Mouse (Mus musculus): Measurements from ENCODE around the gene Aprt. TPM values are rescaled to one million over a fixed set of nuclear protein-coding genes. Genes with fewer than 3 reads are reported as not detected.

Gene Aprt
- polyA plus RNA-seq, 1 experiment = 60.1 TPM

DNA sequence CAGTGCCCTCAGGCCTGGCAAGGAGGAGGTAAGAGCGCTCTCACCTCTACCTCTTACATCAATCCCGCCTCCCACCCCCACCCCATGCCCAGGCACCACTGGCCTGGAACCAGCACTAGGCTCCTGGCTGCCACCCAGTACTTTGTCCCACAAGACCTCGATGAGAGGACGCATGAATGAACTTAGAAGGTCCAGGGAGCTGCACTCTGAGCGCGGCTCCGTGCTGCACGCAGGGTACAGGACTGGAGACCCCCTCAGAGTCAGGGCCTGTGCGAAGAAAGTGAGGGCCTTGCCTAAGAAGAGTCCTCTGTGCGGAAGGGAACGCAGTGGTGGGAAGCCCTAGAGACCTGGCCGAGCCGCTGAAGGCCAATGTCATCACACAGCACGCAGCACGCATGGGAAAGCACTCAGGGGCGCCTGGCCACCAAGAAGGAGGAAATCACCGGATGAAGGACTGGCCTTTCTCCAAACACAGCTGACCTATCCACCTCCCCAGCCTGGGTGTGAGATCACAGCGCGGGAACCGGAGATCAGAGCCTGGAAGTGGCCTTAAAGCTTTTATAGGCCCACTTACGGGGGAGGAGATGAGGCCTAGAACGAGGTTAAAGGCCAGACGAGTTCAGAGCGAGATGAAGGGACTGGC, 29.8 kb downstream of the Aprt start:
- TF ChIP-seq CTCF (IDR thresholded peaks at IDR 0.05; ENCODE audit: extremely low read depth, insufficient read depth, low read length) (no peak), POLR2A (IDR thresholded peaks at IDR 0.05; ENCODE audit: extremely low read depth, insufficient read depth, low read length) (no peak)
- peaks cover 4% of the 10 kb centered on the region for H3K4me1 ChIP-seq (ENCODE audit: control insufficient read depth, insufficient read depth, low read length)
- no peak overlapping the region for H3K4me3 ChIP-seq (ENCODE audit: insufficient read depth, low read length)
- no peak overlapping the region for H3K27ac ChIP-seq (ENCODE audit: insufficient read depth, low read length)

DNA sequence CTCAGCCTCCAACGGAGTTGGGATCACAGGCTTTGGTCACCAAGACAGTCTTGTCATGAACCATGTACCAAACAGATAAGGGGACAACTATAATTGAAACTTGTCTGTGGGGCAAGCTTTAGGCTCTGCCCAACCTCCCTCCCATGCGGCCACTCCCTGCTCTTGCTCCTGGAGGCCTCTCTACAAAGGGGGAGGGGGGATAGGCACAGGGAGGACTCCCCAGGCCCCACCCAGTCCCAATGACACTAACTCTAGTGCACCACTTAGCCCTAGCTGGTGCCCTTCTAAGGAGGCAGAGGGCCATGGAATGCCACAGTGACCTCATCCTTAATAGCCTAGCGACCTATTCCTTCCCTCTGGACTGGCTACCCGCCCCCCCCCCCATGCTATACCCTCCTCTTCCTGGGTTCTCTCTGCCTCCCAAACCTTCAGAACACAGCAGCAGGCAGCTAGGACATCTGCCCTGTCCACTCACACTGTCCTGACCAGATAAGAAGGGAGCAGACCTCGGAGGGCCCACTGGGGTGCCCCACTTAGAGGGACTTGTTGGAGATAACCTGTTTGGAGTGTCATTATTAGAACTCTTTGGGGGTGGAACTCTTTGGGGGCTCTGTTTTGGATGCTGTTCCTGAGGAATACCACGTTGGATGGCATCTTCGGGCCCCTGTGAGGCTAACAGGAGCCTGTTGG, 30.5 kb downstream of the Aprt start:
- Histone ChIP-seq H3K27ac (ENCODE audit: insufficient read depth, low read length) (no peak overlapping the region), H3K4me3 (ENCODE audit: insufficient read depth, low read length) (no peak overlapping the region), H3K4me1 (ENCODE audit: control insufficient read depth, insufficient read depth, low read length) (peaks cover 4% of the 10 kb centered on the region)
- TF ChIP-seq POLR2A (IDR thresholded peaks at IDR 0.05; ENCODE audit: extremely low read depth, insufficient read depth, low read length) (no peak), CTCF (IDR thresholded peaks at IDR 0.05; ENCODE audit: extremely low read depth, insufficient read depth, low read length) (no peak)

DNA sequence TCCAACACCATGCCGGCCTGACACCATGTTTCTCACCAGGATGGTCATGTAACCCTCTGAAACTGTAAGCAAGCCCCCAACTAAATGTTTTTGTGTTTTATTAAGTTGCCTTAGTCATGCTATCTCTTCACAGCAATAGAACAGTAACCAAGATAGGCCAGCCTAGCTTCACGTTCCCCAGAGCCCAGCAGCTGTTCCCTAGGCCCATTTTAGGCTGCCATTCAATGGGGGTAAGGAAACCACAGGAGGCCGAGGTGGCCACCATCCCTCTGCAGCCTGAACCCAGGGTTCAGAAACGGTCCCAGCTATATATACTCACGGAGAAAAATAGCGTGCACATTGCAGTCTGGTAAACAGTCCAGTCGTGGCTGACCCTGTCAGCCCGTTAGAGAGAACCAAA, 32.6 kb downstream of the Aprt start:
- H3K27ac ChIP-seq (ENCODE audit: insufficient read depth, low read length) = no peak overlapping the region
- peaks cover 2% of the 10 kb centered on the region; the same call in 1 of the 2 replicates for H3K4me1 ChIP-seq (ENCODE audit: control insufficient read depth, insufficient read depth, low read length)
- H3K4me3 ChIP-seq (ENCODE audit: insufficient read depth, low read length) = no peak overlapping the region
- TF ChIP-seq CTCF (IDR thresholded peaks at IDR 0.05; ENCODE audit: extremely low read depth, insufficient read depth, low read length) = no peak
- no peak for TF ChIP-seq POLR2A (IDR thresholded peaks at IDR 0.05; ENCODE audit: extremely low read depth, insufficient read depth, low read length)

DNA sequence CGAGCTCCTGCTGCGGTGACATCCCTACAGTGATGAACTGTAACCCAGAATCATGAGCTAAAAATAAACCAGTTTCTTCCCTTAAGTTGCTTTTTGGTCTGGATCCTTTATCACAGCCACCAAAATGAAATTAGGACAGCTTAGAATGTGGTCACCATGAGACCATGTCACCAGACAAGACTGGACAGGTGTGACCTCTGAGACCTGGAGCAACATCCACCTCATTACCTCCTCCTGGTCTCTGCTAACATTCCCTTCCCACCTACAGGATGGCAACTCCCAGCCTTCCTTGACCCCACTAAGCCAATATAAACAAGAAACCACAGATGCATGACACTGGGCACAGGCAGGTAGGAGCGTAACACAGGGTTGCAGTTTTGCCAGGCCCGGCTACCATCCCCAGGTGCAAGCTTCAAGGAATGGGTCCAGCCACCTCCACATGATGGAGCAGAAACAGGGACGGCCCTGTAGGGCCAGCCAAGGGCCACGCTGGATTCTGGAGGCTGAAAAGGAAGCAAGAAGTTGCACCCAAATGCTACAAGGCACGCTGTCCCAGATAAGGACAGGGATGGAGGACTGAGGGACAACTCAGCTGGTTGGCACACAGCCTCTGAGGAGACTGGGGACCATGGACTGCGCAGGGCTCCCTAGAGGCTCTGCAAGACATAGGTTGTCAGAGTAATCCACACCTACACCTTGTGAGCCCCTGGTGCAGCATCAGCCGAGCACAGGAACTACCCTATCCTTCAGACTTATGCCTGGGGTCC, 38.2 kb downstream of the Aprt start:
- no peaks in the 10 kb centered on the region for H3K4me1 ChIP-seq (ENCODE audit: control insufficient read depth, insufficient read depth, low read length)
- TF ChIP-seq CTCF (IDR thresholded peaks at IDR 0.05; ENCODE audit: extremely low read depth, insufficient read depth, low read length) = no peak
- no peak for TF ChIP-seq POLR2A (IDR thresholded peaks at IDR 0.05; ENCODE audit: extremely low read depth, insufficient read depth, low read length)
- no peak overlapping the region for H3K27ac ChIP-seq (ENCODE audit: insufficient read depth, low read length)
- H3K4me3 ChIP-seq (ENCODE audit: insufficient read depth, low read length) = no peak overlapping the region

DNA sequence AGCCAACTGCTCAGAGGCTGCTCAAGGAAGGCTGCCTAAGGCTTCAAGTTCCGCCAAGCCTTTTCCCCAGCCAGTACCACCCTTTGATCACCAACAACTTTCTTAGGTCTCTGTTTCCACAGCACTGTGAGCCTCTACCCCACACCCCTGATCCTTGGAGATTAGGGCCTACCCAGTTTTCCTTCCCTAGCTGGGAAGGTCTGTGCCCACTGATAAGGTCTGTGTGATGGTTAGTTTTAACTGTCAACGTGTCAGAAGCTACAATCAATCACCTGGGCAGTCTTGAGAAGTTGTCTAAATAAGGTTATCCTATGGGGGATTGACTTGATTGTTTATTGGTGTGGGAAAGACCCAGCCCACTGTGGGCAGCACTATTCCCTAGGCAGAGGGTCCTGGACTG, 38.9 kb downstream of the Aprt start:
- Histone ChIP-seq H3K4me1 (ENCODE audit: control insufficient read depth, insufficient read depth, low read length) (no peaks in the 10 kb centered on the region), H3K27ac (ENCODE audit: insufficient read depth, low read length) (no peak overlapping the region), H3K4me3 (ENCODE audit: insufficient read depth, low read length) (no peak overlapping the region)
- TF ChIP-seq CTCF (IDR thresholded peaks at IDR 0.05; ENCODE audit: extremely low read depth, insufficient read depth, low read length) (no peak), POLR2A (IDR thresholded peaks at IDR 0.05; ENCODE audit: extremely low read depth, insufficient read depth, low read length) (no peak)

DNA sequence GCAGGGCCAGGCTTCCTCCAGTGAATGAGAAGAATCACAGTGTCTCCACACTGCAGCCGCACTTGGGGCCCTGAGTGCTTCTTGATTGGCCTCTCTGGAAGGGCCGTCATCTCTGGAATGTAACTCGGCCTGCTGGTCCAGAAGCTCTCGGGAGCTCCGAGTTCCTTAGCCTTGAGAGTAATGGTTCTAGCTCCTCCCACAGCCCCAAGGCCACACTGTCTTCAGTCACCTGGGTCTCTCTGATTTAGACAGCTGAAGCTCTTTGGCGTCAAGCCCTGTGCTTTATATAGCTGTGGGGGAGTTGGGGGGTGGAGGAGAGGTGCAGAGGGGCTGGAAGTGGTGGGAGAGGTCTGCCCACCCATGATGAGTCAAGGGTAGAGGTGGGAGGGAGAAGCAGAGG, 39.7 kb downstream of the Aprt start:
- TF ChIP-seq POLR2A (IDR thresholded peaks at IDR 0.05; ENCODE audit: extremely low read depth, insufficient read depth, low read length) (no peak), CTCF (IDR thresholded peaks at IDR 0.05; ENCODE audit: extremely low read depth, insufficient read depth, low read length) (no peak)
- no peak overlapping the region for H3K4me3 ChIP-seq (ENCODE audit: insufficient read depth, low read length)
- no peaks in the 10 kb centered on the region for H3K4me1 ChIP-seq (ENCODE audit: control insufficient read depth, insufficient read depth, low read length)
- no peak overlapping the region for H3K27ac ChIP-seq (ENCODE audit: insufficient read depth, low read length)

DNA sequence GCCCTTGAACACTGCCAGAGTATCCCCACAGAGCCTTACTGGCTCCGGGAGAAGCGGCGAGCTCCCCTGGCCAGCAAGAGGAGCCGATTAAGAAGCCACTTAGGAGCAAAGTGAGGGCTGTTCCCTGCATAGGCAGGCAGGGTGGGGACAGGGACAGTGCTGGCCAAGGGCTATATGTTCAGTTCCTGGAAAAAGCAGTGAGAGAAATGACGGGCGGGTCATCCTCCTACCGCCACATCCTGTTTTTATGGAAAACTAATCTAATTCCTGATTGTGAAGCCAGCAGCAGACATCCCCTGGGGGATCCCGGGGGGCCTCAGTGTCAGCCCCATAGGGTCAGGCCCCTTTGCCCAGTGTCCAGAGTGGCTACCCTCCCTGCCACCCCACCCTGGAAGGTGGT, 45.4 kb downstream of the Aprt start:
- no peak for TF ChIP-seq CTCF (IDR thresholded peaks at IDR 0.05; ENCODE audit: extremely low read depth, insufficient read depth, low read length)
- no peak for TF ChIP-seq POLR2A (IDR thresholded peaks at IDR 0.05; ENCODE audit: extremely low read depth, insufficient read depth, low read length)
- H3K27ac ChIP-seq (ENCODE audit: insufficient read depth, low read length) = no peak overlapping the region
- H3K4me3 ChIP-seq (ENCODE audit: insufficient read depth, low read length) = no peak overlapping the region
- H3K4me1 ChIP-seq (ENCODE audit: control insufficient read depth, insufficient read depth, low read length) = no peaks in the 10 kb centered on the region

DNA sequence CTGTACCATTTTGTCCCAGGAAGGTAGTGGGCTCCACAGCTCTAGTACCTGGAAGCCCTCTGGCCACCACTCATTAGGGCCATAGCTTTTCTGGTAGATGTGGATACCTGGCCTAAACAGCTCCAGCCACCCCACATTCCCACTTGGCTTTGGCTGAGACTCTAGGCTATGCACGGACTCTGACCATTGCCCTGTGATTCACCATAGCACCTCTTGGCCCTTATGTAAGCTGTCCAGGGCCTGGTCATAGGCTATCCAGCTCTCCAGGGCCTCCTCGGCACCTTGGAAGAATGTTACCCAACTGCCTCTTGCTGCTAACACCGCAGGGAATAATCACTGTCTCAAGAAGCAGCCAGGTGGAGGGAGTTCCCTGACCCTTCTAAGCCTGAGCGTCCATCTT, 47.5 kb downstream of the Aprt start:
- H3K4me3 ChIP-seq (ENCODE audit: insufficient read depth, low read length) = no peak overlapping the region
- H3K4me1 ChIP-seq (ENCODE audit: control insufficient read depth, insufficient read depth, low read length) = no peaks in the 10 kb centered on the region
- no peak overlapping the region for H3K27ac ChIP-seq (ENCODE audit: insufficient read depth, low read length)
- TF ChIP-seq POLR2A (IDR thresholded peaks at IDR 0.05; ENCODE audit: extremely low read depth, insufficient read depth, low read length) (no peak), CTCF (IDR thresholded peaks at IDR 0.05; ENCODE audit: extremely low read depth, insufficient read depth, low read length) (no peak)

DNA sequence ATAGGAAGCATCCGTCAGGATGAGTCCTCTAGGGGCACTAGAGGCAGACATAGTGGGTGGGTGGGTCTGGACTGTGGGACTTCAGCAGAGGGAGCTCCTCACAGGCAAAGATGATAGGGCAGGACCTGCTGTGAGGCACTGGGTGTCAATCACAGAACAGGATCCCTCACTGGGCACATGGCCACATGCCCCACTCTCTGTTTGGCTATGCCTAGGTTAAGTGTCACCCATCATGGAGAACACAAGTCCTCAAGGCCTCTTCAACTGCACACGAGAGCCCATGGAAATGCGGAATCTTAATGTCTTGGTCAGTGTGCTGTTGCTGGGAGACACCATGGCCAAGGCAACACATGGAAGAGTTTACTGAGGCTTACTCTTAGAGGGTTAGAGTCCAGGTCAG, 48.8 kb downstream of the Aprt start:
- TF ChIP-seq CTCF (IDR thresholded peaks at IDR 0.05; ENCODE audit: extremely low read depth, insufficient read depth, low read length) (no peak), POLR2A (IDR thresholded peaks at IDR 0.05; ENCODE audit: extremely low read depth, insufficient read depth, low read length) (no peak)
- Histone ChIP-seq H3K4me3 (ENCODE audit: insufficient read depth, low read length) (no peak overlapping the region), H3K4me1 (ENCODE audit: control insufficient read depth, insufficient read depth, low read length) (0 out of 2 replicates have a peak, but pooled peaks cover 1% of the 10 kb centered on the region), H3K27ac (ENCODE audit: insufficient read depth, low read length) (no peak overlapping the region)
